Mouse (Mus musculus) gastrocnemius, postnatal 25 days (tissue): ENCODE data around the gene Fntb. TPM values are rescaled to one million over a fixed set of nuclear protein-coding genes. Genes with fewer than 3 reads are reported as not detected.
A peak's percentile ranks its signal among the peaks of the same experiment; 100 is the strongest.
"Not testable (repeated sequence)": the region's sequence is repeated elsewhere in the genome, so short reads cannot be mapped to it uniquely, and the experiment has no call there.

Experiments
- DNase-seq: peaks from one replicate; pipeline ENCODE4 v3.0.0; 2022
- total RNA-seq, 2 experiments: library from RNA; stranded (reverse); gene quantifications; 1 replicate in 1 of 2; 2 replicates in 1 of 2; pipeline ENCODE4 v1.2.3; 2021

Fntb gene
- total RNA-seq, 2 experiments from 2014 or later = 11.3 to 13.2 TPM

- not testable (repeated sequence) for DNase-seq
Observed at GRCm38 (mm10) chr12:76792540-76792939, 27.2 kb downstream of the Fntb start.

GRCm38 (mm10) chr12:76795350-76795749 is 30.0 kb downstream of the Fntb start, which contains the start of gene Gpx2:
Gene Gpx2, minus strand, starts transcription at chr12:76795554.
- no peak for DNase-seq

- DNase-seq = no peak
Observed at GRCm38 (mm10) chr12:76796938-76797539, 31.6 kb downstream of the Fntb start.

GRCm38 (mm10) chr12:76798008-76798720 is 32.8 kb downstream of the Fntb start:
- DNase-seq = no peak

GRCm38 (mm10) chr12:76803028-76803427 is 37.6 kb downstream of the Fntb start:
- DNase-seq = no peak

- DNase-seq = no peak
Observed at GRCm38 (mm10) chr12:76803700-76804252, 38.4 kb downstream of the Fntb start.

GRCm38 (mm10) chr12:76805056-76805811 is 39.8 kb downstream of the Fntb start:
- no peak for DNase-seq

GRCm38 (mm10) chr12:76807796-76808195 is 42.4 kb downstream of the Fntb start:
- no peak for DNase-seq

- DNase-seq = no peak
Observed at GRCm38 (mm10) chr12:76810491-76810890, 45.1 kb downstream of the Fntb start.

GRCm38 (mm10) chr12:76811006-76811405 is 45.6 kb downstream of the Fntb start:
- DNase-seq = no peak

- DNase-seq = no peak
Observed at GRCm38 (mm10) chr12:76813543-76813942, 48.2 kb downstream of the Fntb start.

- no peak for DNase-seq
Observed at GRCm38 (mm10) chr12:76814120-76814519, 48.7 kb downstream of the Fntb start.

GRCm38 (mm10) chr12:76816720-76817119 is 51.3 kb downstream of the Fntb start:
- DNase-seq = no peak

GRCm38 (mm10) chr12:76817176-76817575 is 51.8 kb downstream of the Fntb start:
- no peak for DNase-seq

GRCm38 (mm10) chr12:76818120-76818519 is 52.7 kb downstream of the Fntb start:
- no peak for DNase-seq

GRCm38 (mm10) chr12:76818908-76819307 is 53.5 kb downstream of the Fntb start:
- DNase-seq = no peak

- no peak for DNase-seq
Observed at GRCm38 (mm10) chr12:76819816-76820215, 54.4 kb downstream of the Fntb start.

- DNase-seq = no peak
Observed at GRCm38 (mm10) chr12:76820615-76821014, 55.2 kb downstream of the Fntb start.

- DNase-seq = peak; percentile 25
Observed at GRCm38 (mm10) chr12:76822002-76822650, 56.7 kb downstream of the Fntb start.

- DNase-seq = no peak
Observed at GRCm38 (mm10) chr12:76822651-76823041, 57.3 kb downstream of the Fntb start, which contains the start of gene Rab15. Gene Rab15, minus strand, starts transcription at chr12:76822908.

- no peak for DNase-seq
Observed at GRCm38 (mm10) chr12:76825283-76825682, 59.9 kb downstream of the Fntb start.

- no peak for DNase-seq
Observed at GRCm38 (mm10) chr12:76832704-76833103, 67.3 kb downstream of the Fntb start.
